Mouse (Mus musculus) cerebellum, postnatal 4 days (tissue): ENCODE data around the gene Apon.
"Not testable (repeated sequence)": the region's sequence is repeated elsewhere in the genome, so short reads cannot be mapped to it uniquely, and the experiment has no call there.

Source experiments
- DNase-seq, 2 experiments: peaks; one replicate each; pipeline ENCODE4 v3.0.0; 2022; ENCODE audit warnings: low spot score in 2 of 2, mixed read lengths in 1 of 2

Gene Apon

DNA sequence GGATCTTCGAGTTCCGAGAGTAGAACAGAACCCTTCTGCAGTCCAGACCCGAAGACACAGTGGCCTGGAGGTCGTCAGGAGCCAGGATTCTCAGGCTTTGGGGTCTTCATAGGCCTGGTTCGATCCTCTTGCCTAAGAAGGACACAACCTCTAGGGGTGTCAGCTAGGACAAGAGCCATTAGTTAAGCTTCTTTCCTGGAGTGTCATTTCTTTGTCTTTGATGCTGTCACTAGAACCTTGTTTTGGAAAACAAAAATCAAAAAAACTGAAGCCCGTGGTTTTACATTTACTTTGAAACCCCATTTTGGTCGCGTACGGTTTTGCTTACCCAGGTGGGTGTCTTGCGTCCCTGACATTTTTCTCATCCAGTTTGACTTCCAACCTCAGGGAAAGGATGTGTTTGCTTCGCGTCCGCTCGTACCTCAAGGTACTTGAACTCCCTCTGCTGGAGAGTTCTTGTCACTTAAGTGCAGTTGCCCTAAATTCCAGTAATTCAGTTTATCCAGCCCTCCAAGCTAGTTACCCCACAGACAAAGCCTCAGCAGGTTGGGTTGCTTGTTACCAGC is 21.4 kb upstream of the Apon start:
- DNase-seq, result peak in 1 of 2 experiments; percentile 38

GRCm38 (mm10) chr10:128236321-128236720 is 17.6 kb upstream of the Apon start:
- no peak for DNase-seq

GRCm38 (mm10) chr10:128237807-128238480 is 16.0 kb upstream of the Apon start:
- DNase-seq, result no peak

DNA sequence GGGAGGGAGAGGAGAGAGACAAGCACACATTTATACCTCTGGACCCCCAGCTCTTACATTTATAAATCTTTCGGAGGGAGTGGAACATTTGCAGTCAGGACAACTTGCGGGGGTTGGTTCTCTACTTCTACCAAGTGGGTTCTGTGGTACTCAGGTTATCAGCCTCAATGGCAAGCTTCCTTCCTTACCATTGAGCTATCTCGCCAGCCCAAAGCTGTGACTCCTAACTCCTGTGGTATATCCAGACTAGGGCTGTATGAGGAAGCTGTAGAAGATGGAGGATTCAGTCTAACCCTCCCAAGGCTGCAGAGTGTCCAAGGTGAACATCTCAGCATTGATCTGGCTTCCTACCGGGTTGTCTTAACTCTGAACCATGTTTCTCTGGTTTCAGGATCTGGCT is 14.8 kb upstream of the Apon start:
- no peak for DNase-seq

DNA sequence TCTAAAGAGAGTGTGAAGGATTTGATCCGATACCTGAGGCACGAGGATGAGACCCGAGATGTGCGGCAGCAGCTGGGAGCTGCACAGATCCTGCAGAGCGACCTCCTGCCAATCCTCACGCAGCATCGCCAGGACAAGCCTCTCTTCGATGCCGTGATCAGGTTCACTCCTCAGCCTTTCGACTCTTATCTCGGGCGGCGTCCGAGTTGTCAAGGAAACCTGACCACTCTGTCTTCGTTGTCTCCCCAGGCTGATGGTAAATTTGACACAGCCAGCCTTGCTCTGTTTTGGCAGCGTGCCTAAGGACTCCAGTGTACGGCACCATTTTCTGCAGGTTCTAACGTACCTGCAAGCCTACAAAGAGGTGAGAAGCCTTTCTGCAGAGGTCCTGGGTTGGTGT is 13.8 kb upstream of the Apon start:
- DNase-seq, result no peak

DNA sequence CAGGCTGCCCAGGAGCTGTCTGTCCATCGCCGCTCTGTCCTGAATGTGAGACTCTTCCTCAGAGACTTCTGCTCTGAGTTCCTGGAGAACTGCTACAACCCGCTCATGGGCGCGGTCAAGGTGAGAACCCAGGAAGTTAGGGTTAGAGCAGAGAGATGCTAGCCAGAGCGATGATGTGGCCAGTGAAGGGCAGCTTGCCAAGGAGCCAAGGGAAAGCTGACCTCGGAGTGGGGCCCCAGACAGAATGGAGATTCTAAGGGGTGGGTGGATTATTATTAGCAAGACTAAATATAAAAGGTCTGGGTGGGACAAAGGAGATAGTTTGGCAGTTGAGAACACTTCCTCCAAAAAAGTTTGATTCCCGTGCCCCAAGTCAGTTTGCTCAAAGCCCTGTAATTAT is 10.6 kb upstream of the Apon start:
- DNase-seq, result no peak

DNA sequence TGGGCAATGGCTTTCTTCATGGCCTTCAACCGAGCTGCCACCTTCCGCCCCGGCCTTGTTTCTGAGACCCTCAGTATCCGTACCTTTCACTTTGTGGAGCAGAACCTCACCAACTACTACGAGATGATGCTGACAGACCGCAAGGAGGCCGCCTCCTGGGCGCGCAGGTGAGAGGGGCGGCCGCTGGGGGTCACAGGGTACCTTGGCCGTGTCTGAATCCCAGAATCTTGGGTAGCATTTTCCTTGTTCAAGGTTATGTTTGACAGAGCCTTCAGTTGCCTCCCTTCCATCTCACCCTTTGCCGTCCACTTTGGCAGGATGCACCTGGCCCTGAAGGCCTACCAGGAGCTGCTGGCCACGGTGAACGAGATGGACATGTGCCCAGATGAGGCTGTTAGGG is 9.8 kb upstream of the Apon start:
- no peak for DNase-seq

- no peak for DNase-seq
These were observed 6.7 kb upstream of the Apon start for GRCm38 (mm10) chr10:128247020-128247732.

GRCm38 (mm10) chr10:128250565-128250964 is 3.3 kb upstream of the Apon start:
- DNase-seq, result no peak

GRCm38 (mm10) chr10:128255925-128256324 is 2.0 kb downstream of the Apon start:
- no peak for DNase-seq

DNA sequence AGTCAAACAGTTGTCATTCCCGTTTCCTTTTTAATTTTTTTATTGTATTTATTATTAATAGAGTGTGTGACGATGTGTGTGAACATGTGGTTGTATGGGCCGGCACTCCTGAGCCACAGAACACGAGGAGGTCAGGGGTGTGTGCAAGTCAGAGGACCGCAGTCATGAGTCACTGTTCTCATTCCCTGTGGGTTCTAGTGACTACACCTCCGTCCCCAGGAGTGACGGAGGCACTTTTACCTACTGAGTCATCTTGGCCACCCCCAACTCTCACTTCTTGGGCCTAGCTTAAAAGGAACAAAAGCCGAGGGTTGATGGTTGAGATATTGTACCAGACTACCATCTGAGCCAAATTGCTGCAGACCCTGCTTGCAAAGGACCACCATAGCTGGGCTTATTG is 2.4 kb downstream of the Apon start:
- no peak for DNase-seq

- DNase-seq, result no peak
These were observed 5.1 kb downstream of the Apon start for GRCm38 (mm10) chr10:128258953-128259352.

- no peak for DNase-seq
These were observed 6.0 kb downstream of the Apon start for GRCm38 (mm10) chr10:128259946-128260345.

DNA sequence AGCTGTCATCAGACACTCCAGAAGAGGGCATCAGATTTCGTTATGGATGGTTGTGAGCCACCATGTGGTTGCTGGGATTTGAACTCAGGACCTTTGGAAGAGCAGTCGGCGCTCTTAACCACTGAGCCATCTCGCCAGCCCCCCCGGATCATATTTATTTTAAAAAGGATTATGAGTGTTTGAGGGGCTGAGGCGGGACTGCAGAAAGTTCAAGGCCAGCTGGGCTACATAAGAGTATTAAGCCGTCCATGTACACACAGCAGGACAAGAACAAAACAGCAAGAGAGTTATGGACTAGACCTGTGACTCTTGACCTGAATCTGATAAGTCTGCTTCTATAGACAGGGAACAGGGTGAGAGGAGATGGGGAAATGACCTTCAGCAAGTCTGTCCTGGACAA is 6.5 kb downstream of the Apon start:
- not testable (repeated sequence) for DNase-seq

GRCm38 (mm10) chr10:128262300-128262699 is 8.4 kb downstream of the Apon start:
- DNase-seq, result no peak

- DNase-seq, result no peak
These were observed 9.8 kb downstream of the Apon start for GRCm38 (mm10) chr10:128263393-128264310.

GRCm38 (mm10) chr10:128268371-128268770 is 14.5 kb downstream of the Apon start, which contains the start of gene Apof:
Gene Apof (plus strand): TSS chr10:128268671.
- DNase-seq, result no peak

DNA sequence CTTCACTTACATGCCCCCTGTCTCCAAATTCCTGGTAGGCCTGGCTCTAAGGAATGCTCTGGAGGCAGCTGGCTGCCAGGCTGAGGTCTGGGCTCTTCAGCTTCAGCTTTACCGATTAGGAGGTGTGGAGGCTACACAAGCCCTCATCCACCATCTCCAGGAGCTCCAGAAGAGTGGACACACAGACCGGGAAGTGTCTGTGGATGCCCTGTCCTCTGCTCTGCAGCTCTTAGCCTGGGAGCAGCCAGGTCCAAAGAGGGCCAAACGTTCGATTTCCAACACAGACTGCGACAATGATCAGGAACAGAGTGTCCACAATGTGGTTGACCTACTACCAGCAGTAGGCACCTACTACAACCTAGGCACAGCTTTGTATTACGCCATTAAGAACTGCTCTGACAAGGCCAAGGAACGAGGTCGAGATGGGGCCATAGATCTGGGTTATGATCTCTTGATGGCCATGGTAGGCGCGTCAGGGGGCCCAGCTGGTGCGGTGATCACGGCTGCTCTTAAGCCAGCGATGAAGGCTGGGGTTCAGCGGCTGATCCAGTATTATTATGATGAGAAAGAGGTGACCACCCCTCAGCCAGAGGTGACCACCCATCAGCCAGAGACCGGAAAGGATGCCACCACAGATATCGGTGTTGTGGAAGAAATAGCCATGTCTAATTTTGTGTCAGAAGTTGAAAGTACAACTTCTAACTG is 15.5 kb downstream of the Apon start:
- no peak for DNase-seq

DNA sequence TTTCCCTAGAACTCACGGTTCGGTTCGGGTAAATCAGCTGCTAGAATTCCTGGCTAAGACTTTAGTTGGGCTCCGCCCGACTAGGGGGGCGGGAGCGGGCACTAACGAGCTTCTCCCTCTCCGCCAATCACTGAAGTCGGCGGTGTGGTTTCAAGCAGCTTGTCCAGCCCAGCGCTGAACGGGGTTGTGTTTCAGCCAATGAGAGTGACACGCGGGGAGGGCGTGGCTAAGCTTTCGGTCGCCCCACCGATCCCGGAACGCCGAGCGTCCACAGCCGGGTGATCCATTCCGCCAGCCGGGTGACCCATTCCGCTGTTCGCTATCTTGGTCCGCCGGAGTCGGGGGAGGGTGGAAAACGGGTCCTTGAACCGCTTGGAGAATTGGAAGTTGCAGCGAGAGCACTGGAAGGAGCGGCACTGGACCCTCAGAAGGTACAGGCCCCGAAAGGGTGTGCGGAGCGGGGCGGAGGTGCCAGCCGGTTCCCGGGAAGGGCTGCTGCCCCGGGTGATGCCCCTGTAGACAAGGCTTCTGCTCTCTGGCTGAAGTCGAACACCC is 16.5 kb downstream of the Apon start, which contains the start of gene Stat2:
TSS of gene Stat2 (plus strand) at position 273 of the 555 bp plus-strand sequence.
- DNase-seq, result peak; percentile 80 to 92

DNA sequence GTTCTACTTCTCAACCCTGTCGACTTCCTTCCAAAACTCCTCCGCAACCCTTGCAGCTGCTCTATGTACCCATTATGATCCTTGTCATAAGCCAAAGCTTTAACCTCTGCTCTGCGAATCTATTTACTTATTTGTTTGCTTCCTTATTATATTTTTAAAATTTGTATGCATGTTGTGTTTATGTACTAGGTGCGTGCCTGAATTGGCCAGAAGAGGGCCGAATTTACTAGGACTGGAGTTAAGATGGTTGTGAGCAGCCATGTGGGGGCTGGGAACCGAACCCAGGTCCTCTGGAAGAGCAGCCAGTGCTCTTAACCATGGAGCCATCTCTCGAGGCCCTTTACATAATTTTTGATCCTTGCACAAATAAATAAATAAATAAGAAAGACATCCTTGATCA is 17.0 kb downstream of the Apon start:
- DNase-seq, result no peak

DNA sequence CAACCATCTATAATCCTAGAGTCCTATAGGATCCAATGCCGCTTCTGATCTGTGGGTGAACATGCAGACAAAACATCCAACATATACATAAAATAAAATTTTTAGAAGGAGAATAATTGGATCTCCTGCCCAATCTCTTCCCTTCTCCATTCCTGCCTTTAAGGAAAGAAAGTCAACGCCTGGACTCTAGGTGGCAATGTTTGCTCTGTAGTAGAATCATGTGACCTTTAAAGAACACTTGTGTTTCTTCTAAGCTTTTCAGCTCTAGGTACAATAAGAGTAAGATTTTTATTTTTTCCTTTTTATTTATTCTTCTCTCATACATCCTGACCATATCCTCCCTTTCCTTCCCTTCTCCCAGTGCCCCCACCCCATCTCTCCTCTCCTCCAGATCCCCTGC is 18.0 kb downstream of the Apon start:
- no peak for DNase-seq
